Mouse (Mus musculus) CH12.LX (cell line): Measurements from ENCODE around the gene Mettl2. TPM values are rescaled to one million over a fixed set of nuclear protein-coding genes. Genes with fewer than 3 reads are reported as not detected.
A peak's percentile ranks its signal among the peaks of the same experiment; 100 is the strongest.
"Not testable (repeated sequence)": the region's sequence is repeated elsewhere in the genome, so short reads cannot be mapped to it uniquely, and the experiment has no call there.

Source experiments
- DNase-seq: peaks from one replicate; pipeline ENCODE4 v3.0.0-alpha.2; 2013; ENCODE audit errors: extremely low read depth
- H3K27ac ChIP-seq: 2 replicates; pipeline ENCODE4 v1.5.1; 2012; ENCODE audit warnings: low read depth, mild to moderate bottlenecking, control low read depth, moderate library complexity; ENCODE audit not compliant: insufficient read depth
- H3K27me3 ChIP-seq: replicated peaks from 2 replicates; pipeline ENCODE3; 2012; ENCODE audit warnings: inconsistent platforms
- H3K36me3 ChIP-seq, 2 experiments: replicated peaks in 1 of 2; 2 replicates each; pipeline versions ENCODE3 to v1.6.1; 2012; ENCODE audit warnings: inconsistent platforms in 1 of 2, low read length in 1 of 2, mild to moderate bottlenecking in 1 of 2, mixed read lengths in 1 of 2, moderate library complexity in 1 of 2; ENCODE audit not compliant: control insufficient read depth in 1 of 2, insufficient read depth in 1 of 2
- H3K4me1 ChIP-seq, 2 experiments: 2 replicates each; pipeline ENCODE4 v1.6.1; 2012; ENCODE audit warnings: inconsistent platforms in 1 of 2, moderate library complexity in 1 of 2; ENCODE audit not compliant: insufficient read depth in 2 of 2, control insufficient read depth in 1 of 2
- H3K4me2 ChIP-seq: 2 replicates; pipeline ENCODE4 v1.6.1; 2012; ENCODE audit warnings: low read depth, mild to moderate bottlenecking, control low read depth; ENCODE audit not compliant: poor library complexity, insufficient read depth, severe bottlenecking
- H3K4me3 ChIP-seq, 3 experiments: fragments of 150-350 bp in 1 of 3; sonication (generic) in 1 of 3; replicated peaks in 1 of 3; 2 replicates each; pipeline versions ENCODE3 to v1.5.1; 2011 to 2012; ENCODE audit warnings: low read depth in 2 of 3, low read length in 2 of 3, mild to moderate bottlenecking in 2 of 3, moderate library complexity in 2 of 3, control low read depth in 1 of 3, improper control_type of control experiment in 1 of 3, inconsistent platforms in 1 of 3, mixed read lengths in 1 of 3; ENCODE audit not compliant: poor library complexity in 1 of 3
- H3K79me2 ChIP-seq: replicated peaks from 2 replicates; pipeline ENCODE4 v1.6.1; 2012; ENCODE audit warnings: mild to moderate bottlenecking, moderate library complexity; ENCODE audit not compliant: control insufficient read depth, poor library complexity, insufficient read depth, severe bottlenecking; ENCODE audit errors: extremely low read depth
- H3K9ac ChIP-seq: 2 replicates; pipeline ENCODE4 v1.6.1; 2012; ENCODE audit warnings: low read depth, mild to moderate bottlenecking, control low read depth, moderate library complexity; ENCODE audit not compliant: insufficient read depth
- H3K9me3 ChIP-seq: replicated peaks from 2 replicates; pipeline ENCODE3; 2012; ENCODE audit warnings: low read length, inconsistent platforms, mixed read lengths
- CHD2 ChIP-seq: IDR thresholded peaks from 2 replicates; pipeline ENCODE4 v1.6.1; 2011; ENCODE audit warnings: low read length, improper control_type of control experiment
- EP300 ChIP-seq: IDR thresholded peaks from 2 replicates; pipeline ENCODE4 v1.6.1; 2011; ENCODE audit warnings: low read length, improper control_type of control experiment
- HCFC1 ChIP-seq: IDR thresholded peaks from 2 replicates; pipeline ENCODE4 v1.6.1; 2012; ENCODE audit warnings: low read depth, mild to moderate bottlenecking, inconsistent platforms, low read length, improper control_type of control experiment
- JUN ChIP-seq: IDR thresholded peaks from 2 replicates; pipeline ENCODE4 v1.6.1; 2011; ENCODE audit warnings: low read depth, mild to moderate bottlenecking, low read length, improper control_type of control experiment, moderate library complexity; ENCODE audit not compliant: insufficient read depth
- JUND ChIP-seq: conservative IDR thresholded peaks from 2 replicates; pipeline ENCODE4 v1.6.1; 2011; ENCODE audit warnings: low read depth, low read length, improper control_type of control experiment
- MAFK ChIP-seq: IDR thresholded peaks from 2 replicates; pipeline ENCODE4 v1.6.1; 2011; ENCODE audit warnings: low read length, improper control_type of control experiment; ENCODE audit not compliant: insufficient replicate concordance
- MAX ChIP-seq: IDR thresholded peaks from 2 replicates; pipeline ENCODE4 v1.6.1; 2011; ENCODE audit warnings: low read length, improper control_type of control experiment
- MEF2A ChIP-seq: IDR thresholded peaks from 2 replicates; pipeline ENCODE4 v1.6.1; 2014; ENCODE audit warnings: low read depth, mild to moderate bottlenecking, inconsistent platforms, low read length, improper control_type of control experiment, borderline replicate concordance
- MXI1 ChIP-seq: IDR thresholded peaks from 2 replicates; pipeline ENCODE4 v1.6.1; 2011; ENCODE audit warnings: mild to moderate bottlenecking, low read depth, low read length, improper control_type of control experiment
- NELFE ChIP-seq: IDR thresholded peaks from 2 replicates; pipeline ENCODE4 v1.6.1; 2011; ENCODE audit warnings: low read depth, low read length, improper control_type of control experiment
- PAX5 ChIP-seq: IDR thresholded peaks from 2 replicates; pipeline ENCODE4 v1.6.1; 2012; ENCODE audit warnings: low read length, inconsistent platforms, mixed read lengths
- POLR2A ChIP-seq: IDR thresholded peaks from 2 replicates; pipeline ENCODE4 v1.6.1; 2011; ENCODE audit warnings: low read depth, mild to moderate bottlenecking, improper control_type of control experiment, low read length
- SIN3A ChIP-seq: IDR thresholded peaks from 2 replicates; pipeline ENCODE4 v1.6.1; 2012; ENCODE audit warnings: low read length, improper control_type of control experiment, inconsistent platforms
- SMC3 ChIP-seq: IDR thresholded peaks from 2 replicates; pipeline ENCODE4 v1.6.1; 2011; ENCODE audit warnings: low read depth, low read length, improper control_type of control experiment
- TBP ChIP-seq: conservative IDR thresholded peaks from 2 replicates; pipeline ENCODE4 v1.6.1; 2011; ENCODE audit warnings: low read depth, low read length, improper control_type of control experiment
- UBTF ChIP-seq: IDR thresholded peaks from 2 replicates; pipeline ENCODE4 v1.6.1; 2012; ENCODE audit warnings: low read depth, mild to moderate bottlenecking, inconsistent platforms, low read length, improper control_type of control experiment, moderate library complexity
- USF1 ChIP-seq: IDR thresholded peaks from 2 replicates; pipeline ENCODE4 v1.6.1; 2014; ENCODE audit warnings: low read depth, mild to moderate bottlenecking, inconsistent platforms, low read length, improper control_type of control experiment
- USF2 ChIP-seq: conservative IDR thresholded peaks from 2 replicates; pipeline ENCODE4 v1.6.1; 2011; ENCODE audit warnings: low read depth, low read length, improper control_type of control experiment
- ZMIZ1 ChIP-seq: IDR thresholded peaks from 2 replicates; pipeline ENCODE4 v1.6.1; 2012; ENCODE audit warnings: low read depth, mild to moderate bottlenecking, inconsistent platforms, low read length, improper control_type of control experiment
- ZNF384 ChIP-seq: IDR thresholded peaks from 2 replicates; pipeline ENCODE4 v1.6.1; 2012; ENCODE audit warnings: low read depth, low read length, improper control_type of control experiment, inconsistent platforms
- dilution Hi-C: fragments of 300-500 bp; cut with MboI; formaldehyde crosslinking; loops from 2 replicates; pipeline ENCODE4 v1.14.3; 2020; ENCODE audit warnings: low sequenced_read_pairs; ENCODE audit not compliant: extremely low pct_unique_long_range_greater_than_20kb, extremely low pct_ligation_motif_present
- in situ Hi-C: fragments of 300-500 bp; cut with MboI; formaldehyde crosslinking; loops from 3 replicates; pipeline ENCODE4 v1.14.3; 2019; ENCODE audit warnings: low sequenced_read_pairs, low pct_ligation_motif_present, low pct_unique_long_range_greater_than_20kb, mixed read lengths
- polyA plus RNA-seq: library from polyadenylated mRNA; unstranded; fragments of >175 nt; gene quantifications from 2 replicates; pipeline ENCODE4 v1.2.1, GENCODE M21; 2012; ENCODE audit warnings: low read depth; ENCODE audit not compliant: insufficient read length
- total RNA-seq, 2 experiments: library from RNA; depleted of rRNA; stranded (reverse); fragments of 300-350 nt in 1 of 2; fragments of >200 nt in 1 of 2; gene quantifications; 2 replicates each; pipeline ENCODE4 v1.2.3; 2012 to 2014

Gene Mettl2
- total and polyA plus RNA-seq, 3 experiments: 58.4 to 112 (median 102) TPM

GRCm38 (mm10) chr11:105123986-105124385 is 2.2 kb upstream of the Mettl2 start (continued):
- TF ChIP-seq USF1 (no peak), MAFK (no peak), TBP (no peak), SMC3 (peak; percentile 55), MEF2A (no peak), JUND (no peak), HCFC1 (no peak), USF2 (no peak), CHD2 (no peak), MAX (no peak), PAX5 (no peak), ZNF384 (no peak), MXI1 (0 out of 2 replicates have a peak, but pooled peaks have one; percentile 11), POLR2A (no peak), EP300 (no peak)

DNA sequence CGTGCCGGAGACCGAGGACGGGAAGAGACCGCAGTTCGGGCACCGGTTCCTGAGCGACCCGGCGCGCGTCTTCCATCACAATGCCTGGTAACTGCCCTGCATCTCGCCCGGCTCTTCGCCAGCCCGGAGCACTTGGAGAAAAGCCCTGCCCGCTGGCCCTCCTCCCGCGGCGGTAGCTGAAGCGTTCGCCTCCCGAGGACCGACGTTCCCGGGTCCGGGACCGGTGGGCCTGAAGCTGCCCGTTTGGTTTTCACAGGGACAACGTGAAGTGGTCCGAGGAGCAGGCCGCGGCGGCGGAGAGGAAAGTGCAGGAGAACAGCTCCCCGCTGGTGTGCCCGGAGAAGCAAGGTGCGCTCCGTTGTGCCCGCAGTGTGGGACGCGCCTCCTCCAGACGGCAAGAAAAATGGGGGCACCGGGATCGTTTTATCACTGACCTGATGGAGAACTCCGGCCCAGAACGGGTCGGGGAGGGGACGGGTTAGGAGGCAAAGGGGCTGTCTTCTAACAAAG is 350 bp downstream of the Mettl2 start:
- peak overlapping the region; percentile 77 for H3K9ac ChIP-seq
- peaks cover 33% of the 10 kb centered on the region for H3K79me2 ChIP-seq
- peak overlapping the region; percentile 87 for H3K4me2 ChIP-seq
- 0 out of 2 replicates have a peak overlapping the region, but pooled peaks have one; percentile 3 for H3K27ac ChIP-seq
- in situ Hi-C loops: loop anchor here (10.0 kb wide), 3 partner anchors 102 to 542 kb away; no protein-coding TSS in a partner anchor
- no peaks in the 10 kb centered on the region for H3K9me3 ChIP-seq
- no peak for DNase-seq
- no peaks in the 10 kb centered on the region for H3K27me3 ChIP-seq
- peaks cover 26 to 37% of the 10 kb centered on the region in 2 experiments for H3K36me3 ChIP-seq
- peak overlapping the region; percentile 95 to 100 (median 97) for H3K4me3 ChIP-seq
- TF ChIP-seq MAFK: no peak
- no peak for TF ChIP-seq CHD2
- TF ChIP-seq POLR2A: peak; percentile 94
- peak; percentile 94 for TF ChIP-seq SIN3A
- peak; percentile 93; the same call in 1 of the 2 replicates for TF ChIP-seq UBTF
- 0 out of 2 replicates have a peak, but pooled peaks have one; percentile 64 for TF ChIP-seq ZMIZ1
- peak; percentile 100; the same call in 1 of the 2 replicates for TF ChIP-seq MXI1
- peak; percentile 89; the same call in 1 of the 2 replicates for TF ChIP-seq NELFE
- TF ChIP-seq, all 38 proteins: peak for 6
- dilution Hi-C loops: no loop called here
- peaks cover 5 to 28% of the 10 kb centered on the region in 2 experiments for H3K4me1 ChIP-seq

DNA sequence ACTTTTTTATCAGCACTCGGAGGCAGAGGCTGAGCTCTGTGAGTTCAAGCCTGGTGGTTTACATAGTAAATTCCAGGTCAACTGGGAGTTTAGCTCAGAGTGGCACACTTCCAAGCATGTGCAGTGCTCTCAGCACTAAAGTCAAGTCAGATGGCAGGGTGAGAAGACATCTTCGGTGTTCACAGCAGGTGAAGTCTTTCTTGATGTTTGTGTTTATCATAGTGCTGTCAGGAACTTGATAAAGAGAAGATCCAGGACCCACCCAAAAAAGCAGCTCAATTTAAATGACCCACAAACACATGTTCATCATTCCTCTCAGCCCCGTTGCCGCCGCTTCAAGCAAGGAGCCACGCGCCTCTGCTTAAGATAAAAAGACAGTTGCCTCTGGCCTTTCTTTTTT is 9.5 kb downstream of the Mettl2 start:
- TF ChIP-seq JUN (no peak), HCFC1 (no peak)
- no peak overlapping the region for H3K4me3 ChIP-seq
- H3K79me2 ChIP-seq: no peaks in the 10 kb centered on the region
- no peak overlapping the region for H3K4me2 ChIP-seq
- dilution Hi-C loops (no loop called here), in situ Hi-C loops (no loop called here)
- peaks cover 88 to 97% of the 10 kb centered on the region in 2 experiments for H3K36me3 ChIP-seq
- no peak overlapping the region for H3K27ac ChIP-seq
- peaks cover 0 to 8% of the 10 kb centered on the region in 2 experiments; a peak in 1 of 4 replicates for H3K4me1 ChIP-seq
- DNase-seq: no peak
- no peaks in the 10 kb centered on the region for H3K9me3 ChIP-seq
- H3K27me3 ChIP-seq: no peaks in the 10 kb centered on the region
- H3K9ac ChIP-seq: no peak overlapping the region

DNA sequence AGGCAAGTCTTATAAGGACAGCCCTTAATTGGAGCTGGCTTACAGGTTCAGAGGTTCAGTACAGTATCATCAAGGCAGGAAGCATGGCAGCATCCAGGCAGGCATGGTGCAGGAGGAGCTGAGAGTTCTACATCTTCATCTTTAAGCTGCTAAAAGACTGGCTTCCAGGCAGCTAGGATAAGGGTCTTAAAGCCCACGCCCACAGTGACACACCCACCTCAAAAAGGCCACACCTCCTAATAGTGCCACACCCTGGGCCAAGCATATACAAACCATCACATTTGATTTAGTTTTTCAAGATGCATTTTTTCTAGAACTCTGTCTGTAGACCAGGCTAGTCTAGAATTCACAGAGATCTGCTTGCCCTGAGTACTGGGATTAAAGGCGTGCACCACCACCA is 11.0 kb downstream of the Mettl2 start:
- in situ Hi-C loops, DNase-seq, H3K9ac ChIP-seq, H3K9me3 ChIP-seq, H3K4me3 ChIP-seq, H3K79me2 ChIP-seq, dilution Hi-C loops, H3K4me1 ChIP-seq, H3K27me3 ChIP-seq, H3K27ac ChIP-seq, H3K4me2 ChIP-seq: not testable (repeated sequence)
- H3K36me3 ChIP-seq: peaks cover 82 to 97% of the 10 kb centered on the region in 2 experiments
